Mouse (Mus musculus): ENCODE measurements around the gene Aldh4a1.

DNA sequence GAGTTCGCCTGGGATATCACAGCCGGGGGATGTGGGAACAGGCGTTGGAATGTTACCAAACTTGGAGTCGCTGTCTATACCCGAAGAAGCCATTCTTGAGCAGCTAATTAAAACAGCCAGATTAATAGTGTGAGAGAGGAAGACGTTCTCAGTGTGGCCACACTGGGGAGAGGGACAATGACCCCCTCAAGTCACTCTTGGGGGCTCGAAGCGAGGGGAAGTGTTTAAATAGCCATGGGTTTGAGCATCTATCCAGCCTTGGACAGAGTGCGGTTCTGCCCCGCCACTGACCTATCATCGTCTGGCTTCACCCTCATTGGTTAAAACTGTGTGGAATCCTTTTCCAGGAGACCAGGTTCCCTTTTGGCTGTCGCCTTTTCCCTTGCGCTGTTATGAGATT, 24.3 kb upstream of the Aldh4a1 start:
- TF ChIP-seq CTCF (IDR thresholded peaks at IDR 0.05; ENCODE audit: low read depth) (no peak), EP300 (IDR thresholded peaks at IDR 0.05; ENCODE audit: low read depth) (no peak)
